Mouse (Mus musculus): ENCODE measurements around the gene Pax3. TPM values are rescaled to one million over a fixed set of nuclear protein-coding genes. Genes with fewer than 3 reads are reported as not detected.

Pax3 gene
- polyA plus RNA-seq, 1 experiment from 2014 or later = not detected

- WGBS = 78% methylated on average over 3 of the region's 3 CpGs
- H3K27me3 ChIP-seq (ENCODE audit: control insufficient read depth, insufficient read depth, low read length) = no peaks in the 10 kb centered on the region
- no peaks in the 10 kb centered on the region for H3K4me1 ChIP-seq (ENCODE audit: control insufficient read depth, insufficient read depth, low read length)
- no peaks in the 10 kb centered on the region for H3K36me3 ChIP-seq (ENCODE audit: control insufficient read depth, insufficient read depth, low read length)
- no peak overlapping the region for H3K27ac ChIP-seq (ENCODE audit: low read length)
- H3K9ac ChIP-seq (replicated peaks; ENCODE audit: low read depth, low read length) = no peak overlapping the region
- H3K4me2 ChIP-seq (replicated peaks; ENCODE audit: low read depth, low read length) = no peak overlapping the region
- no peaks in the 10 kb centered on the region for H3K9me3 ChIP-seq (ENCODE audit: control insufficient read depth, low read depth, low read length)
- ATAC-seq (ENCODE audit: insufficient number of reproducible peaks, insufficient read depth, low FRiP score, low read depth) = no peak
- H3K4me3 ChIP-seq (ENCODE audit: low read depth, low read length) = no peak overlapping the region
Observed at GRCm38 (mm10) chr1:78116046-78116445, 80.9 kb downstream of the Pax3 start.

GRCm38 (mm10) chr1:78110311-78110710, 86.6 kb downstream of the Pax3 start:
- 19% methylated on average over 6 of the region's 6 CpGs for WGBS
- H3K4me3 ChIP-seq (ENCODE audit: low read depth, low read length) = no peak overlapping the region
- H3K9ac ChIP-seq (replicated peaks; ENCODE audit: low read depth, low read length) = no peak overlapping the region
- H3K27ac ChIP-seq (ENCODE audit: low read length) = no peak overlapping the region
- no peak overlapping the region for H3K4me2 ChIP-seq (replicated peaks; ENCODE audit: low read depth, low read length)
- H3K36me3 ChIP-seq (ENCODE audit: control insufficient read depth, insufficient read depth, low read length) = no peaks in the 10 kb centered on the region
- no peaks in the 10 kb centered on the region for H3K27me3 ChIP-seq (ENCODE audit: control insufficient read depth, insufficient read depth, low read length)
- no peak for ATAC-seq (ENCODE audit: insufficient number of reproducible peaks, insufficient read depth, low FRiP score, low read depth)
- no peaks in the 10 kb centered on the region for H3K4me1 ChIP-seq (ENCODE audit: control insufficient read depth, insufficient read depth, low read length)
- H3K9me3 ChIP-seq (ENCODE audit: control insufficient read depth, low read depth, low read length) = no peaks in the 10 kb centered on the region

GRCm38 (mm10) chr1:78103511-78103910, 93.4 kb downstream of the Pax3 start:
- Histone ChIP-seq H3K27ac (ENCODE audit: low read length) (no peak overlapping the region), H3K4me3 (ENCODE audit: low read depth, low read length) (no peak overlapping the region), H3K9me3 (ENCODE audit: control insufficient read depth, low read depth, low read length) (no peaks in the 10 kb centered on the region), H3K27me3 (ENCODE audit: control insufficient read depth, insufficient read depth, low read length) (no peaks in the 10 kb centered on the region), H3K4me1 (ENCODE audit: control insufficient read depth, insufficient read depth, low read length) (no peaks in the 10 kb centered on the region), H3K9ac (replicated peaks; ENCODE audit: low read depth, low read length) (no peak overlapping the region), H3K36me3 (ENCODE audit: control insufficient read depth, insufficient read depth, low read length) (no peaks in the 10 kb centered on the region), H3K4me2 (replicated peaks; ENCODE audit: low read depth, low read length) (no peak overlapping the region)
- ATAC-seq (ENCODE audit: insufficient number of reproducible peaks, insufficient read depth, low FRiP score, low read depth) = no peak
- WGBS = 61% methylated on average over 7 of the region's 7 CpGs

GRCm38 (mm10) chr1:78093619-78094018, 103.3 kb downstream of the Pax3 start:
- WGBS = 91% methylated on average over 4 of the region's 4 CpGs
- H3K9me3 ChIP-seq (ENCODE audit: control insufficient read depth, low read depth, low read length) = no peaks in the 10 kb centered on the region
- H3K9ac ChIP-seq (replicated peaks; ENCODE audit: low read depth, low read length) = no peak overlapping the region
- no peak overlapping the region for H3K27ac ChIP-seq (ENCODE audit: low read length)
- no peak overlapping the region for H3K4me3 ChIP-seq (ENCODE audit: low read depth, low read length)
- H3K27me3 ChIP-seq (ENCODE audit: control insufficient read depth, insufficient read depth, low read length) = no peaks in the 10 kb centered on the region
- H3K4me2 ChIP-seq (replicated peaks; ENCODE audit: low read depth, low read length) = no peak overlapping the region
- no peak for ATAC-seq (ENCODE audit: insufficient number of reproducible peaks, insufficient read depth, low FRiP score, low read depth)
- no peaks in the 10 kb centered on the region for H3K36me3 ChIP-seq (ENCODE audit: control insufficient read depth, insufficient read depth, low read length)
- H3K4me1 ChIP-seq (ENCODE audit: control insufficient read depth, insufficient read depth, low read length) = no peaks in the 10 kb centered on the region

DNA sequence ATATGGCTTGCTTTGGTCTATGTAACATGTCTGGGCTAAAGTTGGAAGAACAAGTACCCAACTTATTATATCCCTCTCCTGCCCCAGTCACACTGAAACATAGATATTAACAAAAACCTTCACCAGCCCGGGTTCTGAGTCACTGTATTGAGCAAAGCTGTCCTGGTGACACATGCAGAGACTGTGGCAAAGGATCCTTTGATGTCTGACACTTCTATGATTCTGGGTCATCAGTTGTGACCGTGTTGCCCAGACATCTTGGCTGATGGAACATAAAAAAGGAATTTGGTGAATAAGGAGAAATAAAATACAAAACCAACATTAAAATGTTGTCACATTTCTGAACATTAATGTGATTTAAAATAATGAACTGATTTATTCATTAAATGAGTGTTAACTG, 108.3 kb downstream of the Pax3 start:
- H3K4me1 ChIP-seq (ENCODE audit: control insufficient read depth, insufficient read depth, low read length) = no peaks in the 10 kb centered on the region
- no peak overlapping the region for H3K4me3 ChIP-seq (ENCODE audit: low read depth, low read length)
- no peak overlapping the region for H3K9ac ChIP-seq (replicated peaks; ENCODE audit: low read depth, low read length)
- no peaks in the 10 kb centered on the region for H3K27me3 ChIP-seq (ENCODE audit: control insufficient read depth, insufficient read depth, low read length)
- no peak for ATAC-seq (ENCODE audit: insufficient number of reproducible peaks, insufficient read depth, low FRiP score, low read depth)
- no peak overlapping the region for H3K27ac ChIP-seq (ENCODE audit: low read length)
- H3K9me3 ChIP-seq (ENCODE audit: control insufficient read depth, low read depth, low read length) = no peaks in the 10 kb centered on the region
- H3K4me2 ChIP-seq (replicated peaks; ENCODE audit: low read depth, low read length) = no peak overlapping the region
- 68% methylated on average over 2 of the region's 2 CpGs for WGBS
- H3K36me3 ChIP-seq (ENCODE audit: control insufficient read depth, insufficient read depth, low read length) = no peaks in the 10 kb centered on the region

DNA sequence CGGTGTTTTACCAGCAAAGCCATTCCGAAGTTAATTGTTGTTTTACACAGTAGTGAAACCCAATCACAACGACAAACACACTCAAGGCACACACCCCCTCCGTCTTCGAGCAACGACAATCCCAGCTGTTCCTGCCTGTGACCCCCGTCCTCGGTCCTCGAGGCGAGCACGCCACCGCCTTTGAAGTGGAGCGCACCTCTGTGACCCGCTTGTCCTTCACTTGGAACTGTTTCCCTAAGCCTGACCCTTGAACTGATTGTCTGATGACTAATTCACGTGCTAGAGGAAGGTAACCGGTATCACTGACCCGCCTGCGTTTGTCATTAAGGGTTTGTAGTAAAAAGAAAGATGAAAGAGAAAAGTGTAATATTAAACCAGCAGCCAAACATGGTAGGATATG, 115.2 kb downstream of the Pax3 start:
- ATAC-seq (ENCODE audit: insufficient number of reproducible peaks, insufficient read depth, low FRiP score, low read depth) = no peak
- H3K4me1 ChIP-seq (ENCODE audit: control insufficient read depth, insufficient read depth, low read length) = no peaks in the 10 kb centered on the region
- H3K36me3 ChIP-seq (ENCODE audit: control insufficient read depth, insufficient read depth, low read length) = no peaks in the 10 kb centered on the region
- 46% methylated on average over 18 of the region's 18 CpGs for WGBS
- H3K4me3 ChIP-seq (ENCODE audit: low read depth, low read length) = no peak overlapping the region
- no peak overlapping the region for H3K27ac ChIP-seq (ENCODE audit: low read length)
- no peaks in the 10 kb centered on the region for H3K9me3 ChIP-seq (ENCODE audit: control insufficient read depth, low read depth, low read length)
- no peak overlapping the region for H3K9ac ChIP-seq (replicated peaks; ENCODE audit: low read depth, low read length)
- no peaks in the 10 kb centered on the region for H3K27me3 ChIP-seq (ENCODE audit: control insufficient read depth, insufficient read depth, low read length)
- no peak overlapping the region for H3K4me2 ChIP-seq (replicated peaks; ENCODE audit: low read depth, low read length)

- Histone ChIP-seq H3K27me3 (ENCODE audit: control insufficient read depth, insufficient read depth, low read length) (no peaks in the 10 kb centered on the region), H3K27ac (ENCODE audit: low read length) (no peak overlapping the region), H3K4me3 (ENCODE audit: low read depth, low read length) (no peak overlapping the region), H3K36me3 (ENCODE audit: control insufficient read depth, insufficient read depth, low read length) (no peaks in the 10 kb centered on the region), H3K9me3 (ENCODE audit: control insufficient read depth, low read depth, low read length) (no peaks in the 10 kb centered on the region; the same call in 1 of the 2 replicates), H3K9ac (replicated peaks; ENCODE audit: low read depth, low read length) (no peak overlapping the region), H3K4me2 (replicated peaks; ENCODE audit: low read depth, low read length) (no peak overlapping the region), H3K4me1 (ENCODE audit: control insufficient read depth, insufficient read depth, low read length) (no peaks in the 10 kb centered on the region)
- ATAC-seq (ENCODE audit: insufficient number of reproducible peaks, insufficient read depth, low FRiP score, low read depth) = no peak
- WGBS = 45% methylated on average over 5 of the region's 5 CpGs
Observed at GRCm38 (mm10) chr1:78060850-78061249, 136.1 kb downstream of the Pax3 start.

GRCm38 (mm10) chr1:78057939-78058338, 139.0 kb downstream of the Pax3 start:
- H3K4me3 ChIP-seq (ENCODE audit: low read depth, low read length) = no peak overlapping the region
- no peaks in the 10 kb centered on the region for H3K36me3 ChIP-seq (ENCODE audit: control insufficient read depth, insufficient read depth, low read length)
- no peak overlapping the region for H3K4me2 ChIP-seq (replicated peaks; ENCODE audit: low read depth, low read length)
- H3K9me3 ChIP-seq (ENCODE audit: control insufficient read depth, low read depth, low read length) = no peaks in the 10 kb centered on the region; the same call in 1 of the 2 replicates
- H3K4me1 ChIP-seq (ENCODE audit: control insufficient read depth, insufficient read depth, low read length) = no peaks in the 10 kb centered on the region
- no peak overlapping the region for H3K27ac ChIP-seq (ENCODE audit: low read length)
- no peak overlapping the region for H3K9ac ChIP-seq (replicated peaks; ENCODE audit: low read depth, low read length)
- 64% methylated on average over 4 of the region's 4 CpGs for WGBS
- H3K27me3 ChIP-seq (ENCODE audit: control insufficient read depth, insufficient read depth, low read length) = no peaks in the 10 kb centered on the region
- no peak for ATAC-seq (ENCODE audit: insufficient number of reproducible peaks, insufficient read depth, low FRiP score, low read depth)

DNA sequence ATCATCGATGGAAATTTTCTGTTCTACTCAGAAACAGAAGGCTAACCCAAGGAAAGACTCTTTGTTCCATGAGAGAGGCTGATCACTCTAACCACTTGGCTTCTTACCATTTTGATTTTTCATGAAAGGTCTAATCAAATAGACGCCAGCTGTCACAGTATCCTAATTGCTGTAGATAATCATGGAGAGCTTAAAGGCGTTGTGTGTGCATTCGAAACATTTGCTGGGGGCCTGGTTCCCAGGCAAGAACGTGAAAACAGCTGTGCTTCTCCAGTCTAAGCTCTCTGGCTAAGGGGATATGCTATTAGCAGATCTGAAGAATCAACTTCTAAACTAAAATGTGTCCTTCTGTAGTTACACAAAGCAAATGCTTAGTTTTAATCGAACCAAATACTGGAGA, 143.3 kb downstream of the Pax3 start:
- Histone ChIP-seq H3K27me3 (ENCODE audit: control insufficient read depth, insufficient read depth, low read length) (no peaks in the 10 kb centered on the region), H3K4me2 (replicated peaks; ENCODE audit: low read depth, low read length) (no peak overlapping the region), H3K36me3 (ENCODE audit: control insufficient read depth, insufficient read depth, low read length) (no peaks in the 10 kb centered on the region), H3K27ac (ENCODE audit: low read length) (no peak overlapping the region), H3K4me3 (ENCODE audit: low read depth, low read length) (no peak overlapping the region), H3K9me3 (ENCODE audit: control insufficient read depth, low read depth, low read length) (no peaks in the 10 kb centered on the region; the same call in 1 of the 2 replicates), H3K9ac (replicated peaks; ENCODE audit: low read depth, low read length) (no peak overlapping the region), H3K4me1 (ENCODE audit: control insufficient read depth, insufficient read depth, low read length) (no peaks in the 10 kb centered on the region)
- WGBS = 83% methylated on average over 6 of the region's 6 CpGs
- ATAC-seq (ENCODE audit: insufficient number of reproducible peaks, insufficient read depth, low FRiP score, low read depth) = no peak
